Mouse (Mus musculus) ES-Bruce4 (cell line): Measurements from ENCODE around the gene Cand2. TPM values are rescaled to one million over a fixed set of nuclear protein-coding genes. Genes with fewer than 3 reads are reported as not detected.

Experiments used
- H3K27ac ChIP-seq: 2 replicates; pipeline ENCODE4 v1.5.1; 2012; ENCODE audit warnings: low read length, inconsistent platforms; ENCODE audit not compliant: insufficient read depth
- H3K27me3 ChIP-seq: 2 replicates; pipeline ENCODE4 v1.6.1; 2012; ENCODE audit warnings: mild to moderate bottlenecking, low read length, inconsistent platforms; ENCODE audit not compliant: control insufficient read depth, poor library complexity, insufficient read depth, severe bottlenecking
- H3K36me3 ChIP-seq: 2 replicates; pipeline ENCODE4 v1.6.1; 2012; ENCODE audit warnings: inconsistent platforms, mild to moderate bottlenecking, low read length, moderate library complexity; ENCODE audit not compliant: control insufficient read depth, poor library complexity, insufficient read depth, severe bottlenecking
- H3K4me1 ChIP-seq: one replicate; pipeline ENCODE4 v1.8.1; 2011; ENCODE audit warnings: low read length; ENCODE audit not compliant: control insufficient read depth, insufficient read depth
- H3K4me3 ChIP-seq: 2 replicates; pipeline ENCODE4 v1.5.1; 2011; ENCODE audit warnings: low read depth, mild to moderate bottlenecking, low read length
- H3K9ac ChIP-seq: 2 replicates; pipeline ENCODE4 v1.6.1; 2012; ENCODE audit warnings: low read depth, mild to moderate bottlenecking, inconsistent platforms; ENCODE audit not compliant: poor library complexity, severe bottlenecking
- H3K9me3 ChIP-seq: replicated peaks from 2 replicates; pipeline ENCODE4 v1.6.1; 2012; ENCODE audit warnings: mild to moderate bottlenecking, low read length, inconsistent platforms; ENCODE audit not compliant: control insufficient read depth, poor library complexity, insufficient read depth, severe bottlenecking
- CTCF ChIP-seq: IDR thresholded peaks from one replicate; pipeline ENCODE4 v1.8.1; 2011; ENCODE audit warnings: low read depth, low read length
- EP300 ChIP-seq: IDR thresholded peaks from 2 replicates; pipeline ENCODE4 v1.6.1; 2011; ENCODE audit warnings: low read depth, low read length; ENCODE audit not compliant: insufficient read depth
- POLR2A ChIP-seq: IDR thresholded peaks from one replicate; pipeline ENCODE4 v1.8.1; 2011; ENCODE audit warnings: low read length; ENCODE audit not compliant: insufficient read depth
- polyA plus RNA-seq: library from polyadenylated mRNA; stranded (reverse); fragments of >200 nt; gene quantifications from 2 replicates; pipeline ENCODE4 v1.2.4, GENCODE M21; 2011; ENCODE audit warnings: low read depth; ENCODE audit not compliant: missing spikeins, insufficient read depth, insufficient read length

Cand2 gene
- polyA plus RNA-seq, result 12.8 and 13.9 TPM in 2 replicates

DNA sequence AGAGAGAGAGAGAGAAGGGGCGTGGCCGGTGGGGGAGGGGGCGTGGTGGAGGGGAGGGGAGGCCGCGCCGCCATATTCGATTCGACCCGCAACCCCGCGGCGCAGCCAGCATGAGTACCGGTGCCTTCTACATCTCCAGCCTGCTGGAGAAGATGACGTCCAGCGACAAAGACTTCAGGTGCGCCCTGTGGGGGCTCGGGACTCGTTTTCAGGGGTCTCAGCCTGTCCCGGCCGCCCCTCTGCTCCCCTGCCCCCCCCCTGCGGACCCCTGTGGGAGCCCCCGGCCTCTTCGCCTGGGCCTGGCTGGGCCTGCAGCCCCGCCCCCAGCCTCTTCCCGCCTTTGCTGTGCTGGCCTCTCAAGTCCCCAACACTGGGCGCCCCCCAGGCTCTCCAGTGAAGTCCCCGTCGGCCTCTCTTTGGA is at the start of gene Cand2:
Gene Cand2 (plus strand): TSS at position 38 of the 421 bp plus-strand sequence.
- Histone ChIP-seq H3K4me3 (peak within 1 kb of the TSS; percentile 56), H3K36me3 (no peaks in the 10 kb centered on the region), H3K9me3 (no peaks in the 10 kb centered on the region), H3K4me1 (no peaks in the 10 kb centered on the region), H3K27me3 (no peaks in the 10 kb centered on the region), H3K27ac (no peak within 1 kb of the TSS), H3K9ac (peak within 1 kb of the TSS; percentile 68)
- TF ChIP-seq CTCF (no peak), POLR2A (no peak), EP300 (no peak)

DNA sequence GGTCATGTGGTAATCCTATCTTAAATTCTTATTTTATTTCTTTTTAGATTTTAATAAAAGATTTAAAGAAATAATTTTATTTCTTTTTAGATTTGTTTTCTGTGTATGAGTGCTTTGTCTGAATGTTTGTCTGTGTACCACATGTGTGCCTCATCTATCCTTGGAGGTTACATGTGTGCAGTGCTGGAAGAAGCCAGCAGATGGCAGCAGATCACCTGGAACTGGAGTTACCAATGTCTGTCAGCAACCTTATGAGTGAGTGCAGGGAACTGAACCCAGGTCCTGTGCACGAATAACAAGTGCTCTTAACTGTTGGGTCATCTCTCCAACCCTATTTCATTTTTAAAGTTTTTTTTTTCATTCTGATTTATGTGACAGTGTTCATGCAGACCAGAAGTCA is 47.2 kb upstream of the Cand2 start:
- Histone ChIP-seq H3K9me3 (no peaks in the 10 kb centered on the region), H3K4me3 (no peak overlapping the region), H3K36me3 (no peaks in the 10 kb centered on the region), H3K27ac (no peak overlapping the region; the same call in 1 of the 2 replicates), H3K4me1 (peaks cover 5% of the 10 kb centered on the region), H3K9ac (no peak overlapping the region), H3K27me3 (no peaks in the 10 kb centered on the region)
- TF ChIP-seq POLR2A (no peak), CTCF (peak; percentile 54)

DNA sequence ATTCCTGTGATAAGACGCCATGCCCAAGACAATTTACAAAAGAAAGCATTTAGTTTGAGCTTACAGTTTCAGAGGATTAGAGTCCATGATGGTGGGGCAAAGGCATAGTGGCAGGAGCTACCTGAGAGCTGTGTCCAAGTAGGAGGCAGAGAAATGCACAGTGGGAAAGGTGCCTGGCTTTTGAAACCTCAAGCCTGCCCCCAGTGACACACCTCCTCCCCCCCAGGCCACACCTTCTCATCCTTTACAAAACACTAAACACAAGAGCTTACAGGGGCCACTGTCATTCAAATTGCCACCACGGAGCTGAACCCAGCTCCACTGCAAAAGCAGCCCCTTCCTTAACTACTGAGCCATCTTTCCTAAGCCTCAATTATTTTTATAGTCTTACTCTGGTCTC is 46.8 kb upstream of the Cand2 start:
- Histone ChIP-seq H3K4me3 (no peak overlapping the region), H3K4me1 (peaks cover 5% of the 10 kb centered on the region)

DNA sequence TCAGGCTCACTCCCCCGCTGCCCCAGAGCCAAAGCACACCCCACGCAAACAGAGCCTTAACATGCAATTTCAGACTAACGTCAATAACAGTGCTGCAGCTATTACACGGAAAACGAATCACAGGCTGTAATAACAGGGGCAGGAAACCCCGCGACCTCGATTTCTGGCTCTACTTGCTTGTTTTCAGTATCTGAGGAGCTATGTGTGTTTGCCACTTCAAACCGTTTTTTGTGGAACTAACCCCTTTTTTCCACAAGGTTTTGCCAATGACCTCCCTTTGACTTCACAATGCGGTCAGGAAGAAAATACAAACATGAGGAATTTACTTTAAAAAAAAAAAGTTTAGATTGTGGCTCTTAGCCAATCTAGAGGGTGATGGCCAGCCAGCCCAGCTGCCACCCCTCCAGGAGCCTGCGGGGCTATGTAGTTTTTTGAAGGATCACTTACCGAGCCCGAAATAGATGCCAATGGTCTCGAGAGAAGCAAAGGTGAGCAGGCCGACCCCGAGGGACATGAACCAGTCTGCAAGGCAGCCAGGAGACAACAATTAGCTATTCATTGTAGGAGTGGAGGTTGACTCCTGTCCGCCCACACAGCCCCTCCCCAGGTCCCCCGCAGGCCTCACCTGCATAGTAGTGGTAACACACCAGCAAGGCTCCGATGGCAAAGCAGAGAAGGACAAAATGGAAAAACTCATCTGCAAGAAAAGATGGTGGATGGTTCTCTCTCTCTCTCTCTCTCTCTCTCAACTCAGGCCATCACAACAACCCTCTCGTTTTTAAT is 43.6 kb upstream of the Cand2 start:
- H3K9ac ChIP-seq, result peak overlapping the region; percentile 85
- TF ChIP-seq POLR2A (peak; percentile 20), CTCF (no peak), EP300 (peak; percentile 73; the same call in 1 of the 2 replicates)
- peak overlapping the region; percentile 80 for H3K27ac ChIP-seq

More for the DNA sequence above, 46.8 kb upstream of the Cand2 start:
- no peaks in the 10 kb centered on the region for H3K9me3 ChIP-seq
- TF ChIP-seq CTCF, result no peak
- peak; percentile 83 for TF ChIP-seq EP300
- peak; percentile 36 for TF ChIP-seq POLR2A
- no peaks in the 10 kb centered on the region for H3K36me3 ChIP-seq
- H3K27ac ChIP-seq, result no peak overlapping the region
- no peaks in the 10 kb centered on the region for H3K27me3 ChIP-seq
- H3K9ac ChIP-seq, result no peak overlapping the region

DNA sequence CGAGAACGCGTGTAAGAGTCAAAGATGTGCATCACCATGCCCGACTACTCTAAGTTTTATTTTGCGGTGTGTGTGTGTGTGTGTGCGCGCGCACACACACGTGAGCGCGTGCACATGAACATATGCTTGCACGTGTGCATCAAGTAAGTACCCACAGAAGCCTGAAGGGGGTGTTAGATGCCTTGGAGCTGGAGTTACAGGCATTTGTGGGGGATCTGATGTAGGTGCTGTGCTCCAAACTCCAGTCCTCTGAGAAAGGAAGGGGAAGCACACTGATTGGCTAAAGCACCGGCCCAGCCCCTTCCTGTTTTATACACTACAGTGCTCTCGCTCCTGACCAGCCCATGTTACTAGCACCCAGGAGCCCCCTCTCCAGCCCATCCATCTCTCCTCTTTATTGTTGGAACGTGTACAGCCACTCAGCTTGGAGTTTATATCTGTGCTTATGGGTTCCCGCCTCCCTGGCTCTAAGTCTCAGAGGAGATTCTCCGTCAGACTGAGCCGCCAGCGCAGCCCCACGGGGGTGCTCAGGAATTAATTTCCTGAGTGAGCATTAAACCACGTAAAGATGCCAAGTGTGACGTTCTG is 41.9 kb upstream of the Cand2 start:
- Histone ChIP-seq H3K9ac (peak overlapping the region; percentile 68), H3K4me3 (peak overlapping the region; percentile 59), H3K27ac (peak overlapping the region; percentile 90), H3K4me1 (peaks cover 3% of the 10 kb centered on the region), H3K9me3 (no peaks in the 10 kb centered on the region), H3K27me3 (no peaks in the 10 kb centered on the region), H3K36me3 (no peaks in the 10 kb centered on the region)
- TF ChIP-seq EP300 (0 out of 2 replicates have a peak, but pooled peaks have one; percentile 22), CTCF (peak; percentile 16), POLR2A (peak; percentile 46)

More for the DNA sequence above, 43.6 kb upstream of the Cand2 start:
- Histone ChIP-seq H3K4me1 (peaks cover 3% of the 10 kb centered on the region), H3K36me3 (no peaks in the 10 kb centered on the region), H3K4me3 (peak overlapping the region; percentile 86), H3K9me3 (no peaks in the 10 kb centered on the region), H3K27me3 (no peaks in the 10 kb centered on the region)

DNA sequence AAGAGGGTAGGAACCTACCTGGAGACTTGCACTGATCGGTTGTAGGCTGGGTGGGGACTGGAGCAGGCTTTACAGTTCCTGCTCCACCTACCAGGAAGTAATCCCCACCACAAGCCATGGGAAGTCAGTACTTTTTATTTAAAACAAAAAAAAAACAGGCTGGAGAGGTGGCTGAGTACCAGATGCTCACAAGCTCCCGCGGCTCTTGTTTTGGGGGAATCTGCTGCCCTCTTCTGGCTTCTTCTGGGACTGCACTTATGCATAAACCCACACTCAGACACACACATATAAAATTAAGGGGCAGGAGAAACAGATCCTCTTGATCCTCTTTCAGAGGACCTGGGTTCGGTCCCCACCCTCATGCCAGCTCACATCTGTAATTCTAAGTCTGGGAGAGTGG is 39.4 kb upstream of the Cand2 start:
- TF ChIP-seq CTCF (peak; percentile 62), POLR2A (no peak)
- Histone ChIP-seq H3K9me3 (no peaks in the 10 kb centered on the region), H3K9ac (no peak overlapping the region), H3K4me3 (no peak overlapping the region), H3K27ac (no peak overlapping the region), H3K36me3 (no peaks in the 10 kb centered on the region), H3K27me3 (no peaks in the 10 kb centered on the region), H3K4me1 (peaks cover 3% of the 10 kb centered on the region)
